Mouse (Mus musculus) hematopoietic multipotent progenitor cell, adult 10-12 weeks (in vitro differentiated cells): Measurements from ENCODE around the gene Ucn3. TPM values are rescaled to one million over a fixed set of nuclear protein-coding genes. Genes with fewer than 3 reads are reported as not detected.

ENCODE experiments used
- polyA plus RNA-seq: library from polyadenylated mRNA; stranded (reverse); fragments of >175 nt; gene quantifications from 2 replicates; pipeline ENCODE4 v1.2.3, GENCODE M21; 2012; ENCODE audit warnings: low replicate concordance

The Ucn3 gene
- polyA plus RNA-seq, result not detected in 2 replicates

DNA sequence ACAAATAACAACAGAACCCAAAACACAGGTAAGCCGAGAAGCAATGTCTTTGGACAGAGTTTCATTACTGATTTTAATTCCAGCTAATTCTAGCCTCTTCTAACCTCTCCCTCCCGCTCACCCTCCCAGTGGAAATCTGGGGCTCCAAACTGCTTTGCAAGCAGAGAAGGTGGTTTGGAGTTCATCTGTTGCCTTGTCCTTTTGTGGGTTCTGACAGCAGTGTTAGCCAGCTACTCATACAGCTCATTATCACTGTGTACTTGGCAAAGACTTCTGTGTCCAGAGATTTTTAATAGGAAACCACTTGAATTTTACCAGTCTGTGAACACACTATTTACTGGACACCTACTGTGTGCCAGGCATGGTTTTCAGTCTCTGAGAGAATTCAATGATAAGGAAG, at the start of gene Ucn3:
Ucn3 (minus strand) TSS at position 101 of the 400 bp plus-strand sequence.

DNA sequence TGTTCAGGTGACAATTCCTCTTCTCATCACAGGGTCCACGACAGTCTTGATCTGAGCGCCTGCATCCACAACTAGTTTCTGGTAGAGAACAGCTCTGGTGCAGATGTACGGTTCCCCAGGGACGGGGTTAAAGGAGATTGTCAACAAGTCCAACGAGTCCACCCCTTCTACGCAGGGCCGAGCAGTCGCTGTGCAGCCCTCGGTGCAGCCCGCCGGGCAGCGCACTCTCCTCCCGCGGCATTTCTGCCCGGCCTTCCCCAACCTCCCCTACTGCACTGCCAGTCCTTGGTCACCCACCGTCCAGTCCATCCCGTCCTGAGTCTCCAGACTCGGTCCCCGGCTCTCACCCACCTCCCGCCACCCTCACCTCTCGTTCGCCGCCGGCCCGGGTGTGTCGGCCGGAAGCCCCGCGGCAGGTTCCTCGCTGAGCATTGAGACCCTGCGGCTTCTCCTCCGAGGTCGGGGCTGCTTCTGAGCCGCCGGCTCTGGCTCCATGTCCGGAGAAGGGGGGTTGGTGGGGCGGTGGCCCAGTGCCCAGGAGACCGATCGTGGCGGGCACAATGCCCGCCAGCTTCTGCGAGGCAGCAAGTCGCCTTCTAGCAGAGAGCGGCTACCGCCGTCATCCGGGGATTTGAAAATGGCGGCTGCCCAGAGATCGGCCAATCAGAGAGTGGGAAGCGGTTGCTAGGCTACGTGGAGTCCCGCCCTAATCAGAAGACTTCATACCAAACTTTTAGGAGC, 27.4 kb downstream of the Ucn3 start, which contains the start of the genes Net1 and Tubal3:
Net1 (minus strand) TSS at position 650 of the 741 bp plus-strand sequence.
Tubal3 (plus strand) TSS at position 704 of the 741 bp plus-strand sequence.

Other genes starting within 250 kb of the Ucn3 start
- not detected in 2 replicates for gene Calml3, start 141.0 kb downstream of the Ucn3 start, polyA plus RNA-seq
- not detected in 2 replicates for gene Calm4, start 107.6 kb downstream of the Ucn3 start, polyA plus RNA-seq
- not detected in 2 replicates for gene Calm5, start 91.2 kb downstream of the Ucn3 start, polyA plus RNA-seq
- 45.9 and 60.0 TPM in 2 replicates for gene Net1, start 27.1 kb downstream of the Ucn3 start, polyA plus RNA-seq
- gene Tubal3, start 27.1 kb downstream of the Ucn3 start, polyA plus RNA-seq, result not detected in 2 replicates
- gene Akr1c14, start 103.7 kb upstream of the Ucn3 start, polyA plus RNA-seq, result not detected in 2 replicates
- not detected in 2 replicates for gene Akr1c18, start 205.3 kb upstream of the Ucn3 start, polyA plus RNA-seq
- 0.14 and 0.55 TPM in 2 replicates for gene Akr1c13, start 245.8 kb upstream of the Ucn3 start, polyA plus RNA-seq